Mouse (Mus musculus): ENCODE data around the gene Olfr59.

The Olfr59 gene

DNA sequence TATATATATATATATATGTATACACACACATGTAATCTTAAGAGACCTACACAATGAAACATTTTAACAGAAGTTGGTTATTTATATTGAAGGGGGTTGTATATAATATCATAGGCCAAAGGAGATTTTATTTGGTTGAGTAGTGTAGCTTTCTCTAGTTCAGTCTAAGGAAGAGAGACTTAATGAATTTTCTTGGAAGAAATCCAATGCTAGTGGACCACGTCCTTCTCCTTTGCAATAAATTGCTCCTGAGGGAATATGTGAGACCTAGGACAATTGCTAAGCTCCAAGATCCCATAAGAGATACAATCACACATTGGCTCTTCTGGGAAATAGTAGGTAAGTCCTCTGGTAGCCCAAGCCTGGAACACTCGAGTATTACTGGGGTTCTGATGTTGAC, at the start of gene Olfr59:
TSS of gene Olfr59 (plus strand) at position 301 of the 400 bp plus-strand sequence.
- no peak for DNase-seq

DNA sequence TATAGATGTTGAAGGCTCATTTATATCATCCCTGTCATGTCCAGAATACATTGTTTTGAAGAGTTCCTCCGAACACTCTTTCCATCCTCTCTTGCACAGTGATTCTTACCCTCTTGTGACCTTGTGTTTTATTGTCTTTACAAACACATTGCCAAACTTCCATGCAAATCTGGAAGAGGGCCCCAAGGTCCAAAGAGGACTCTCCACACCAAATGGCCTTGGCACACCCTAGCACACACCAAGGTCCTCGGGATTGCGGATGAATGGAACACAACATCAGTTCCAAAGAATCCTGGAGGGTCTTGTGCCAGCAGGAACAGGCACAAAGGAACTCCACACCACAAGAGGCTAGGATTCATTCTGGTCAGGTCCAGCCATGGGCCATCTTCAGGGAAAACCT, 42.3 kb upstream of the Olfr59 start:
- DNase-seq: no peak

DNA sequence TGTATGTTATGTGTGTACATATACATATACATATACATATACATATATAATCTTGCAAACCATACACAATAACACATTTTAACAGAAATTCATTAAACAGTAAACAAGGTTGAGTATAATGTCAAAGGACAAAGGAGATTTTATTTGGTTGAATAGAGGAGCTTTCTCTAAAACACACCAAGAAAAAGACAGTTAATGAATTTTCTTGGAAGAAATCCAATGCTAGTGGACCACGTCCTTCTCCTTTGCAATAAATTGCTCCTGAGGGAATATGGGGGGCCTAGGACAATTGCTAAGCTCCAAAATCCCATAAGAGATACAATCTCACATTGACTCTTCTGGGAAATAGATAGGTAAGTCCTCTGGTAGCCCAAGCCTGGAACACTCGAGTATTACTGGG, 24.0 kb upstream of the Olfr59 start, which contains the start of gene Olfr406:
TSS of gene Olfr406 (plus strand) at position 301 of the 400 bp plus-strand sequence.
- no peak for DNase-seq

DNA sequence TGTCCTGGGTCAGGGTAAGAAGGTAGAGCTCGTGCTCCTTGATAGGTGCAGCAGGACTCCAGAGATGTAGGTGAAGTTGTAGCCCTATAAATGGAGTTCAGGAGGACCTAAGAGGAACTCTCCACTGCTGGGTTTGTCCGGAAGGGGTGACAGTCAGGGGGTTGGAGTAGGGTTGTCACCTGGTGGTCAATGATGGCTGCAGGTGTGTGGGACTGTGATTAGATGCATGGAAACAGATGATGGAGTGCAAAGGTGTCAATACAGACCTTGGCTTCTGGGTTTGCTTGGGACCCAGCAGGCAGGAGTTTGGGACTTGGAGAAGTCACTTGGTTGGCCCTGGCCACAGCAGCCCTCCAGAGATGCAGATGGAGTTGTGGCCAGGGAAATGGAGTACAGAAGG, 3.7 kb downstream of the Olfr59 start:
- DNase-seq: no peak

DNA sequence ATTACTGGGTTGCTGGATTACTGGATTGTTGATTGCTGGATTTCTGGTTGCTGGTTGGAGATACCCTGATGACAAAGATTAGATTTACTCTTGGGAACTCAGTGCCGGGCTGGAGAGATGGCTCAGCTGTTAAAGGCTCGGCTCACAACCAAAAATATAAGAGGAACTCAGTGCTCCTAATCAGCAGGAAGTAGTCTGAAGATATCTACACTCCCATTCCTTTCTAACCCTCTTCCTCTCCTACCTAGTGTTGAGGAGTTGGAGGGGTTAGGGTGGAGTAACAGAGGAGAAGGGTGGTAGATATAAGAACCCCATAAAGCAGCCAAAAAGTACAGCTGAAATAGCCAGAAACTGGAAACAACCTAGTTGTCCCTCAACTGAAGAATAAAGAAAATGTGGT, 42.5 kb downstream of the Olfr59 start:
- no peak for DNase-seq

DNA sequence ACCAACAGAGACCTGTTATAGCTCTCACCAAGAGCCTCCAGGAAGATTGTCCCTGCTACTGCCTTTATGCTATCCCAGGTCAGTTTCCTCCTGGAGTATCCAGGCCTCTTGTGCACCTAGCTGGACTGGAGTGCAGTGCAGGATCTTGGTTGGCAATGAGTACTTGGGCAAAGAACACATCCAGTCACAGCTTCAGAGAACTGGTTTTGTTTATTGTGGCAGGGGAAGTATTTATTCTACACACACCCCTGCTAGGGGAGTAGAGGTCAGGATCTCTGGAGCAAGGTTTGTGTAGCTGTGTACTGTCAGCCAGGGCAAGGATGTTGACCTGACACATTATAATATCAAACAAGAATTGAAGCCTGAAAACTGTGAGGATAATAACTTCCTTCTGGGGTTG, 45.2 kb downstream of the Olfr59 start:
- DNase-seq: no peak

DNA sequence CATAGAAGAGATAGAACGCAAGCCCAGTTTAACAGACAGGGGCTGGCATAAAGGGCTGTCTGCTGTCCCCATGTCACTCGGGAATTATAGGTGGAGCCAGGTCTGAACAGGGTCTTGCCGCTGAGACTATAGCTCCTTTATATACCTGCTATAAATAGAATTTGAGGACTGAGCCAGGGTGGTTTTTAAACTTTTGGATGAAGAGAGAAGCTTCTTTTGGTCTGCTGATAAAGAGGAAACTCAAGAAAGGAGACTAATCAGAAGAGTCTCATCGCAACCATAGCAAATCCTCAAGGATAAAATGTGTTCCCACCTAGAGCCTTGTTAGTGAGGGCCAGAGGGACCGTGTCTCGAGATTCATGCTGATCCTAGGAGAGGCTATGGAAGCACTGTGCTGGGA, 54.4 kb downstream of the Olfr59 start, which contains the start of gene Olfr410:
TSS of gene Olfr410 (minus strand) at position 101 of the 400 bp plus-strand sequence.
- DNase-seq: no peak

All from thymus, postnatal 4 days (tissue).